Mouse (Mus musculus): ENCODE results near the gene Vmp1. TPM values are rescaled to one million over a fixed set of nuclear protein-coding genes. Genes with fewer than 3 reads are reported as not detected.

Gene Vmp1
- polyA plus RNA-seq, 1 experiment from 2014 or later = 93.0 TPM

- Histone ChIP-seq H3K27ac (no peak overlapping the region), H3K9me3 (no peaks in the 10 kb centered on the region), H3K27me3 (ENCODE audit: poor library complexity, severe bottlenecking) (no peaks in the 10 kb centered on the region; the same call in 1 of the 2 replicates), H3K4me1 (peaks cover 23% of the 10 kb centered on the region), H3K4me3 (no peak overlapping the region), H3K36me3 (replicated peaks) (peaks cover 4% of the 10 kb centered on the region; the same call in 1 of the 2 replicates)
- 89% methylated on average over 4 of the region's 4 CpGs for whole genome bisulfite sequencing
- no peak for DNase-seq (ENCODE audit: extremely low spot score, low spot score)
These were observed 92.3 kb downstream of the Vmp1 start for GRCm38 (mm10) chr11:86591301-86591845.

DNA sequence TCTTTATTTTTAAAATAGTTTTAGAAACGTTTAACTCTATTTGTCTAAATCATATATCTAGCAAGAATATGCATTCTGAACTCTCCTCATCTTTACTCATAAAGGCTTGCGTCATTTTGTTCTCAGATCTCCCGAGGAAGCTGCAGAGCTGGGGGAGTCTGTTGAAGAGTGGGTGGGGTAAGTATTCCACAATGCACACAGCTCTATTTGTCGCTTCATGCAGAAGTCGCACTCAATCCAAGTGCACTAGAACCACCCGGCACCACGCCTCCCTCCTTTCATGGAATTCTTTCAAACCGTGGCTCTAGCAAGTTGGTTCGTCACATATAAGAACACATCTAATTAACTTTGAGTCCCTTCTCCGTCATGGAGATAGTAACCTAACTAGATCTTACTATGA, 93.1 kb downstream of the Vmp1 start:
- H3K4me3 ChIP-seq = no peak overlapping the region
- H3K27me3 ChIP-seq (ENCODE audit: poor library complexity, severe bottlenecking) = no peaks in the 10 kb centered on the region; the same call in 1 of the 2 replicates
- H3K4me1 ChIP-seq = peaks cover 30% of the 10 kb centered on the region
- H3K9me3 ChIP-seq = no peaks in the 10 kb centered on the region
- WGBS = 92% methylated on average over 10 of the region's 10 CpGs
- peaks cover 4% of the 10 kb centered on the region; the same call in 1 of the 2 replicates for H3K36me3 ChIP-seq (replicated peaks)
- no peak overlapping the region for H3K27ac ChIP-seq
- DNase-seq (ENCODE audit: extremely low spot score, low spot score) = no peak

GRCm38 (mm10) chr11:86590066-86590465, 93.6 kb downstream of the Vmp1 start:
- Histone ChIP-seq H3K27me3 (ENCODE audit: poor library complexity, severe bottlenecking) (no peaks in the 10 kb centered on the region; the same call in 1 of the 2 replicates), H3K4me1 (peaks cover 35% of the 10 kb centered on the region), H3K36me3 (replicated peaks) (peaks cover 4% of the 10 kb centered on the region; the same call in 1 of the 2 replicates), H3K4me3 (no peak overlapping the region), H3K9me3 (no peaks in the 10 kb centered on the region), H3K27ac (no peak overlapping the region)
- DNase-seq (ENCODE audit: extremely low spot score, low spot score) = no peak
- 93% methylated on average over 4 of the region's 4 CpGs for WGBS

DNA sequence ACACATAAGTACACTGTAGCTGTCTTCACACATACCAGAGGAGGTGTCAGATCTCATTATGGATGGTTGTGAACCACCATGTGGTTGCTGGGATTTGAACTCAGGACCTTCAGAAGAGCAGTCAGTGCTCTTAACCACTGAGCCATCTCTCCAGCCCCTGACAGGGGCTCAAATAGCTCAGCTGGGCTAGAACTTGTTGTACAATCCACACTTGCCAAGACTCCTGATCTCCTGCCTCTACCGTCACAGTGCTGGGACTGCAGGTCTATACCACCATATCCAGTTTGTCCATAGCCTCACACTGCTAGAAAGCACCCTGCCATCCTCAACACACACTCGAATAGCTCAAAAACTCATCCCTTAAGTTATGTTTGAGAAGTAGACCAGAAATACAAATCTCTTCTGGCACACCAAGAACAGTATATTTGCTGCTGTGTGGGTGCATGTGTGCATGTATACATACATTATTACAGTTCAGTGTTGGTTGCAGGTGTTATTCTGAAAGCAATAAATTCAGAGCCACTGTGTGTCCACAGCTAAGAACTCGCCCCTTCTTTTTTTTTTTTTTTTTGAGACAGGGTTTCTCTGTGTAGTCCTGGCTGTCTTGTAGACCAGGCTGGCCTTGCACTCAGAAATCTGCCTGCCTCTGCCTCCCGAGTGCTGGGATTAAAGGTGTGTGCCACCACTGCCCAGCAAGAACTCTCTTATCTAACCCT, 94.9 kb downstream of the Vmp1 start:
- Histone ChIP-seq H3K27ac (no peak overlapping the region), H3K36me3 (replicated peaks) (peaks cover 4% of the 10 kb centered on the region; the same call in 1 of the 2 replicates), H3K4me3 (no peak overlapping the region), H3K27me3 (ENCODE audit: poor library complexity, severe bottlenecking) (no peaks in the 10 kb centered on the region; the same call in 1 of the 2 replicates), H3K4me1 (peaks cover 36% of the 10 kb centered on the region), H3K9me3 (no peaks in the 10 kb centered on the region)
- 88% methylated on average over 4 of the region's 4 CpGs for WGBS
- DNase-seq (ENCODE audit: extremely low spot score, low spot score) = no peak

GRCm38 (mm10) chr11:86587830-86588229, 95.8 kb downstream of the Vmp1 start:
- Histone ChIP-seq H3K27ac (no peak overlapping the region; the same call in 1 of the 2 replicates), H3K4me1 (peaks cover 31% of the 10 kb centered on the region), H3K27me3 (ENCODE audit: poor library complexity, severe bottlenecking) (no peaks in the 10 kb centered on the region; the same call in 1 of the 2 replicates), H3K9me3 (no peaks in the 10 kb centered on the region), H3K4me3 (no peak overlapping the region), H3K36me3 (replicated peaks) (peaks cover 4% of the 10 kb centered on the region; the same call in 1 of the 2 replicates)
- DNase-seq (ENCODE audit: extremely low spot score, low spot score) = no peak
- 40% methylated on average over 7 of the region's 7 CpGs for WGBS

DNA sequence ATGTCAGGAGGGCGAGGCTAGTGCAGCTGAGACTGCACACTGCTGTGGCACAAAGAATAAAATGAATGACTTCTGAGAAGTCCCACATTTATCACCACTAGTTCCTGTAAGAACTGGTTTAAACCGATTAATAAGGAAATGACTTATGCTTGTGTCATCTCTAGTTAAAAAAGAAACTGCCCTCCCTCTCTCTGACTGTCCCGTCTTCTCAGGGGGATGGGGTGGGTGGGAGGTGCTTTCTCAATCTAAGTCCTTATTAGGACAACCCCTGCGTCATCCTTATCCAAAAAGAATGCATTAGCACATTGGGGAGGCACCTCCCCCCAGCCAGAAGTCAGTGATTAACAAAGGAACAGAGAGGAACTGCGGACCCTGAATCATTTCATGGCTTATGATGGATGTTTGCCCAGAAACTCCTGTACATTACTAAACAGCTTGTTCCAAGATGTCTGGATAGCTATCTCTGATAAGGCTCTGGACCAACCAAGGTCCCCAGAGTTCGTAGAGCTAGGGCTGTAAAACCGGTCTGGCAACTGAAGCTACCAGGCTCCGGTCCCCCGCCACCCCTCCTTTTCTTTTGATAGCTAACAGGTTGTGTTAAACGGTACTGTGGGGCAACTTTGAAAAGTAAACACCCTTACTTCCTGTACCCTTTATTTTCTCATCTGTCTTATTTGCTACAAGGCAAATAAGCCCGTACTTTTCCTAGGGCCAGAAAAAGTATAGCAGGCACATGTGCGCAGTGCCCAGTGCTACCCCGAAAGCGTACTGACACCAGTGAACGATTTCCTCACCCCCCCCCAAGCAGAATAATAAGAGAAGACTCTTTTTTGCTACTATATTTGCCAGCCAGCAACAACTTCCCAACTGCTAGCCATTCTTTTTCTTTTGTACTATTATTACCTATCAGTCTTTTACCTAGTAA, 96.5 kb downstream of the Vmp1 start:
- Histone ChIP-seq H3K9me3 (no peaks in the 10 kb centered on the region), H3K4me3 (peak overlapping the region; percentile 37), H3K36me3 (replicated peaks) (peaks cover 4% of the 10 kb centered on the region; the same call in 1 of the 2 replicates), H3K27ac (peak overlapping the region; percentile 73), H3K27me3 (ENCODE audit: poor library complexity, severe bottlenecking) (no peaks in the 10 kb centered on the region; the same call in 1 of the 2 replicates), H3K4me1 (peaks cover 31% of the 10 kb centered on the region)
- DNase-seq (ENCODE audit: extremely low spot score, low spot score) = no peak
- WGBS = 13% methylated on average over 15 of the region's 15 CpGs

DNA sequence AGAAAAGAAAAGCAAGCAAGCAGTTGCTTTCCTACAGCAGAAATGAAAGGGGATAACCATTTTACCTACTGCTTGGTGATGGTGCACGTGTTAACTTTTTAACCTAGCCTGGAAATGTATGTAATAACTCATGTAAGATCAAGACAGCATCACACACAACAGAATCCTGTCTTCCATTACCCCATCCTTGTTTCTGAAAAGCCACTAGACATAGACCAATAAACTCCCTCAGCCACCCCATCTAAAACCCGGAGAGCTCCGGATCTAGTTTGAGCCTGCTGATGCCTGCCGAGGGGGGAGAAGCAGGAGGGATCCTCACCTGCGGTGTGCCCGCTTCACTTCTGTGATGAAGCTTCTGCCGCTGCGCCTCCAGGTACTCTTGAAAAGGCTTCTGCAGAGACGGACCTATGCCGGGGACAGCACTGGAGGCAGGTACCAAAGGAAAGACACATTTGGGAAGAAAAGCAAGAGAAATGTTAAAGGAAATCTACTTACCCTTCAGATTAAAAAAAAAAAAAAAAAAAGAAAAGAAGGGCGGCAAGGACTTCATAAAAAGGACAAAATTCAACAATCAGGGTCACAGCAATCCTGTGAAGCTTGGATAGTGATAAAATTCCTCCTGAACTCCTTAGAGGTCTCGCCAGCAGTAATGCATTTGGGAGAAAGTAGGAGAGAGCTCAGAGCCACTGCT, 97.3 kb downstream of the Vmp1 start:
- H3K27ac ChIP-seq = peak overlapping the region; percentile 79
- H3K36me3 ChIP-seq (replicated peaks) = peaks cover 4% of the 10 kb centered on the region; the same call in 1 of the 2 replicates
- peaks cover 37% of the 10 kb centered on the region for H3K4me1 ChIP-seq
- no peaks in the 10 kb centered on the region for H3K9me3 ChIP-seq
- DNase-seq (ENCODE audit: extremely low spot score, low spot score) = no peak
- no peaks in the 10 kb centered on the region; the same call in 1 of the 2 replicates for H3K27me3 ChIP-seq (ENCODE audit: poor library complexity, severe bottlenecking)
- 18% methylated on average over 12 of the region's 12 CpGs for WGBS
- peak overlapping the region; percentile 37 for H3K4me3 ChIP-seq

GRCm38 (mm10) chr11:86585598-86585984, 98.0 kb downstream of the Vmp1 start:
- H3K4me1 ChIP-seq = peaks cover 37% of the 10 kb centered on the region
- peaks cover 3% of the 10 kb centered on the region; the same call in 1 of the 2 replicates for H3K36me3 ChIP-seq (replicated peaks)
- peak overlapping the region; percentile 37 for H3K4me3 ChIP-seq
- no peaks in the 10 kb centered on the region for H3K9me3 ChIP-seq
- no peaks in the 10 kb centered on the region; the same call in 1 of the 2 replicates for H3K27me3 ChIP-seq (ENCODE audit: poor library complexity, severe bottlenecking)
- WGBS = 42% methylated on average over 3 of the region's 3 CpGs
- H3K27ac ChIP-seq = peak overlapping the region; percentile 63; the same call in 1 of the 2 replicates
- DNase-seq (ENCODE audit: extremely low spot score, low spot score) = no peak

- H3K36me3 ChIP-seq (replicated peaks) = no peaks in the 10 kb centered on the region; the same call in 1 of the 2 replicates
- H3K9me3 ChIP-seq = no peaks in the 10 kb centered on the region
- peak overlapping the region; percentile 37 for H3K4me3 ChIP-seq
- H3K4me1 ChIP-seq = peaks cover 42% of the 10 kb centered on the region
- 66% methylated on average over 7 of the region's 7 CpGs for WGBS
- DNase-seq (ENCODE audit: extremely low spot score, low spot score) = no peak
- H3K27me3 ChIP-seq (ENCODE audit: poor library complexity, severe bottlenecking) = no peaks in the 10 kb centered on the region; the same call in 1 of the 2 replicates
- H3K27ac ChIP-seq = no peak overlapping the region; the same call in 1 of the 2 replicates
These were observed 98.6 kb downstream of the Vmp1 start for GRCm38 (mm10) chr11:86584898-86585597.

DNA sequence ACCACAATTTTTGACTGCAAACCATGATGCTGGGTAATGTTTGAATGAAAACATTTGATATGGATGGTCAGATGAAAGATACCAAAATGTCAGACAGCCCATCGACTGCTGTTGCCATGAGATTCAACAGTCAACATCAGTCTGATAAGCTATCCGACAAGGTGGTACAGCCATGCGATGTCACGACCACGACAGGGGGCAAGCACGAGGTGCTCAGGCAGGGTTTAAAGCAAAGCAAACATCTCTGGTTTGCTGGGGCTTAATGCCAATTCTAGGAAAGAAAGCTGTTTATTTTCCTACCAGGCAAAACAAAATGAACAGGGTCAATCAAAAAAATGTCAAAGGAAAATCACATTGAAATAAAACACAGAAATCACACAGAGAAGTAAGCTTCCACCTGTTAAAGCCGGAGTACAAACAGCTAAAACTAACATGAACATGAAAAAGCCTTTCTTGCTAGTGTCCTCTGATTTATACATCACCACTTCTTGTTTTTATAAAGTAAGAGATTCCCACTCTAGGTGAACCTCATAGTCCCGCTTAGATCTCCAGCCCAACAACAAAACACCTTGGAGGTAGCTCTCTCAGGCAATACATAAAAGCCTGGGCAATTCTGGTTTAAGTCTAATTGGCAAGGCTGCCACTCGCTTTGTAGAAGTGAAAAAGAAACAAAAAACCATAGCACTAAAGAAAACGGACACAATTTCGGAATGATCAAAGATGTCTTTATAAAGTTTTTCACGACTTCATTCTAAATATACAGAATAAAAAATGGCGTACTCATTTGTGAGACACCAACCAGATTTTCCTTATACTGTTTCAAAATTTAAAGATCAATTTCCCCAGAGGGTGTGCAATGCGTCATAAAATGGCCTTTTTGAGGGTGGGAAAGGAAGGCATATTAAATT, 99.4 kb downstream of the Vmp1 start:
- Histone ChIP-seq H3K4me3 (no peak overlapping the region), H3K27ac (no peak overlapping the region), H3K4me1 (peaks cover 50% of the 10 kb centered on the region), H3K27me3 (ENCODE audit: poor library complexity, severe bottlenecking) (no peaks in the 10 kb centered on the region; the same call in 1 of the 2 replicates), H3K36me3 (replicated peaks) (no peaks in the 10 kb centered on the region; the same call in 1 of the 2 replicates), H3K9me3 (no peaks in the 10 kb centered on the region)
- WGBS = 93% methylated on average over 14 of the region's 14 CpGs
- no peak for DNase-seq (ENCODE audit: extremely low spot score, low spot score)
